Mouse (Mus musculus): ENCODE measurements at regions not wholly inside any gene's neighbourhood (a gene's known extent, or its start where the extent isn't known, plus 50 kb on each side); places are given as distances from the start of the nearest gene placed in this dataset.

- no peak overlapping the region for H3K4me3 ChIP-seq (ENCODE audit: insufficient read depth, low read depth, low read length)
- no peak overlapping the region for H3K27ac ChIP-seq (replicated peaks; ENCODE audit: low read depth, low read length)
- no peaks in the 10 kb centered on the region for H3K4me1 ChIP-seq (ENCODE audit: control insufficient read depth, insufficient read depth, insufficient read length, low read length)
Measured at GRCm38 (mm10) chr8:40089377-40089776, 585.5 kb upstream of the Adam24 start.

GRCm38 (mm10) chr8:40124402-40124801 is 550.5 kb upstream of the Adam24 start:
- no peak overlapping the region for H3K4me3 ChIP-seq (ENCODE audit: insufficient read depth, low read depth, low read length)
- H3K4me1 ChIP-seq (ENCODE audit: control insufficient read depth, insufficient read depth, insufficient read length, low read length) = no peaks in the 10 kb centered on the region

GRCm38 (mm10) chr8:40127141-40127540 is 547.7 kb upstream of the Adam24 start:
- H3K27ac ChIP-seq (replicated peaks; ENCODE audit: low read depth, low read length) = no peak overlapping the region
- H3K4me1 ChIP-seq (ENCODE audit: control insufficient read depth, insufficient read depth, insufficient read length, low read length) = no peaks in the 10 kb centered on the region
- H3K4me3 ChIP-seq (ENCODE audit: insufficient read depth, low read depth, low read length) = no peak overlapping the region

More at GRCm38 (mm10) chr8:40124402-40124801, 550.5 kb upstream of the Adam24 start:
- H3K27ac ChIP-seq (replicated peaks; ENCODE audit: low read depth, low read length) = no peak overlapping the region

GRCm38 (mm10) chr8:40132662-40133257 is 542.1 kb upstream of the Adam24 start:
- H3K4me1 ChIP-seq (ENCODE audit: control insufficient read depth, insufficient read depth, insufficient read length, low read length) = no peaks in the 10 kb centered on the region
- H3K4me3 ChIP-seq (ENCODE audit: insufficient read depth, low read depth, low read length) = no peak overlapping the region
- H3K27ac ChIP-seq (replicated peaks; ENCODE audit: low read depth, low read length) = no peak overlapping the region

GRCm38 (mm10) chr8:40150911-40151797 is 523.7 kb upstream of the Adam24 start:
- Histone ChIP-seq H3K27ac (replicated peaks; ENCODE audit: low read depth, low read length) (no peak overlapping the region), H3K4me1 (ENCODE audit: control insufficient read depth, insufficient read depth, insufficient read length, low read length) (no peaks in the 10 kb centered on the region), H3K4me3 (ENCODE audit: insufficient read depth, low read depth, low read length) (no peak overlapping the region; the same call in 1 of the 2 replicates)

- Histone ChIP-seq H3K27ac (replicated peaks; ENCODE audit: low read depth, low read length) (no peak overlapping the region), H3K4me3 (ENCODE audit: insufficient read depth, low read depth, low read length) (no peak overlapping the region), H3K4me1 (ENCODE audit: control insufficient read depth, insufficient read depth, insufficient read length, low read length) (no peaks in the 10 kb centered on the region)
Measured at GRCm38 (mm10) chr8:40152451-40152850, 522.4 kb upstream of the Adam24 start.

- Histone ChIP-seq H3K4me1 (ENCODE audit: control insufficient read depth, insufficient read depth, insufficient read length, low read length) (no peaks in the 10 kb centered on the region), H3K27ac (replicated peaks; ENCODE audit: low read depth, low read length) (no peak overlapping the region), H3K4me3 (ENCODE audit: insufficient read depth, low read depth, low read length) (no peak overlapping the region)
Measured at GRCm38 (mm10) chr8:40186715-40187583, 487.9 kb upstream of the Adam24 start.

GRCm38 (mm10) chr8:40187584-40187934 is 487.3 kb upstream of the Adam24 start:
- Histone ChIP-seq H3K4me3 (ENCODE audit: insufficient read depth, low read depth, low read length) (no peak overlapping the region), H3K27ac (replicated peaks; ENCODE audit: low read depth, low read length) (no peak overlapping the region), H3K4me1 (ENCODE audit: control insufficient read depth, insufficient read depth, insufficient read length, low read length) (no peaks in the 10 kb centered on the region)

- no peaks in the 10 kb centered on the region for H3K4me1 ChIP-seq (ENCODE audit: control insufficient read depth, insufficient read depth, insufficient read length, low read length)
- H3K27ac ChIP-seq (replicated peaks; ENCODE audit: low read depth, low read length) = no peak overlapping the region
- H3K4me3 ChIP-seq (ENCODE audit: insufficient read depth, low read depth, low read length) = no peak overlapping the region
Measured at GRCm38 (mm10) chr8:40192266-40192665, 482.6 kb upstream of the Adam24 start.

- H3K27ac ChIP-seq (replicated peaks; ENCODE audit: low read depth, low read length) = peak overlapping the region; percentile 75; the same call in 1 of the 2 replicates
- H3K4me1 ChIP-seq (ENCODE audit: control insufficient read depth, insufficient read depth, insufficient read length, low read length) = no peaks in the 10 kb centered on the region
- no peak overlapping the region for H3K4me3 ChIP-seq (ENCODE audit: insufficient read depth, low read depth, low read length)
Measured at GRCm38 (mm10) chr8:40193148-40193547, 481.7 kb upstream of the Adam24 start.

GRCm38 (mm10) chr8:40210871-40211270 is 464.0 kb upstream of the Adam24 start:
- Histone ChIP-seq H3K4me3 (ENCODE audit: insufficient read depth, low read depth, low read length) (no peak overlapping the region), H3K27ac (replicated peaks; ENCODE audit: low read depth, low read length) (peak overlapping the region; percentile 60), H3K4me1 (ENCODE audit: control insufficient read depth, insufficient read depth, insufficient read length, low read length) (peaks cover 2% of the 10 kb centered on the region; the same call in 1 of the 2 replicates)

- H3K4me3 ChIP-seq (ENCODE audit: insufficient read depth, low read depth, low read length) = no peak overlapping the region
- no peaks in the 10 kb centered on the region for H3K4me1 ChIP-seq (ENCODE audit: control insufficient read depth, insufficient read depth, insufficient read length, low read length)
- no peak overlapping the region for H3K27ac ChIP-seq (replicated peaks; ENCODE audit: low read depth, low read length)
Measured at GRCm38 (mm10) chr8:40223521-40223920, 451.4 kb upstream of the Adam24 start.

GRCm38 (mm10) chr8:40227262-40227661 is 447.6 kb upstream of the Adam24 start:
- Histone ChIP-seq H3K4me1 (ENCODE audit: control insufficient read depth, insufficient read depth, insufficient read length, low read length) (no peaks in the 10 kb centered on the region), H3K27ac (replicated peaks; ENCODE audit: low read depth, low read length) (no peak overlapping the region), H3K4me3 (ENCODE audit: insufficient read depth, low read depth, low read length) (no peak overlapping the region)
